Mouse (Mus musculus) heart, embryonic 13.5 days (tissue): Measurements from ENCODE around the gene Ptms. TPM values are rescaled to one million over a fixed set of nuclear protein-coding genes. Genes with fewer than 3 reads are reported as not detected.

ENCODE experiments used
- ATAC-seq: fragments of 200-750 bp; cut with Nextera tagmentation; 2 replicates; pipeline ENCODE4 v1.8.0; 2017; ENCODE audit warnings: moderate TSS enrichment; ENCODE audit not compliant: insufficient number of reproducible peaks, low FRiP score, low TSS enrichment; ENCODE audit errors: extremely low read depth
- H3K27ac ChIP-seq: fragments of 300-500 bp; sonication (generic); replicated peaks from 2 replicates; pipeline ENCODE4 v1.5.1; 2015; ENCODE audit warnings: moderate library complexity, mild to moderate bottlenecking, inconsistent platforms
- H3K27me3 ChIP-seq: fragments of 300-500 bp; sonication (generic); replicated peaks from 2 replicates; pipeline ENCODE4 v1.6.1; 2015; ENCODE audit warnings: mild to moderate bottlenecking, inconsistent platforms
- H3K36me3 ChIP-seq: fragments of 300-500 bp; sonication (generic); 2 replicates; pipeline ENCODE4 v1.6.1; 2015; ENCODE audit warnings: mild to moderate bottlenecking, inconsistent platforms
- H3K4me1 ChIP-seq: fragments of 300-500 bp; sonication (generic); 2 replicates; pipeline ENCODE4 v1.6.1; 2015; ENCODE audit warnings: inconsistent platforms
- H3K4me2 ChIP-seq: fragments of 300-500 bp; sonication (generic); 2 replicates; pipeline ENCODE4 v1.6.1; 2015; ENCODE audit warnings: inconsistent platforms, mild to moderate bottlenecking, moderate library complexity
- H3K4me3 ChIP-seq: fragments of 300-500 bp; sonication (generic); 2 replicates; pipeline ENCODE4 v1.5.1; 2015; ENCODE audit warnings: moderate library complexity, mild to moderate bottlenecking, inconsistent platforms
- H3K9ac ChIP-seq: fragments of 300-500 bp; sonication (generic); 2 replicates; pipeline ENCODE4 v1.6.1; 2015; ENCODE audit warnings: inconsistent platforms, mild to moderate bottlenecking, moderate library complexity
- H3K9me3 ChIP-seq: fragments of 300-500 bp; sonication (generic); 2 replicates; pipeline ENCODE4 v1.6.1; 2016; ENCODE audit warnings: inconsistent platforms
- WGBS: fragments of 180-500 bp; shearing (Covaris S2); methylation state at CpG from one replicate; pipeline ENCODE4 v1.1.7; 2015; ENCODE audit warnings: mixed read lengths; 5-methylcytosine and 5-hydroxymethylcytosine counted together
- polyA plus RNA-seq: library from polyadenylated mRNA; unstranded; fragments of >200 nt; fragmentation: Nextera tagmentation; extraction: Ambion mirVana; gene quantifications from 2 replicates; pipeline ENCODE4 v1.2.1, GENCODE M21; 2015

Gene Ptms
- polyA plus RNA-seq, 1 experiment from 2014 or later, result 233 TPM

GRCm38 (mm10) chr6:124930231-124930630 is 10.3 kb upstream of the Ptms start:
- Histone ChIP-seq H3K4me2 (peak overlapping the region; percentile 62), H3K9ac (peak overlapping the region; percentile 71), H3K4me1 (peaks cover 36% of the 10 kb centered on the region), H3K9me3 (no peaks in the 10 kb centered on the region), H3K4me3 (peak overlapping the region; percentile 94), H3K27me3 (no peaks in the 10 kb centered on the region), H3K36me3 (peaks cover 28% of the 10 kb centered on the region), H3K27ac (peak overlapping the region; percentile 98)
- ATAC-seq, result no peak
- 44% methylated on average over 1 of the region's 1 CpGs for WGBS

GRCm38 (mm10) chr6:124925941-124926340 is 6.0 kb upstream of the Ptms start:
- no peaks in the 10 kb centered on the region for H3K27me3 ChIP-seq
- peak overlapping the region; percentile 56 for H3K4me2 ChIP-seq
- no peaks in the 10 kb centered on the region for H3K36me3 ChIP-seq
- no peak for ATAC-seq
- H3K4me1 ChIP-seq, result peaks cover 39% of the 10 kb centered on the region
- peak overlapping the region; percentile 73 for H3K9ac ChIP-seq
- 16% methylated on average over 5 of the region's 5 CpGs for WGBS
- peak overlapping the region; percentile 89 for H3K27ac ChIP-seq
- peak overlapping the region; percentile 27 for H3K4me3 ChIP-seq
- no peaks in the 10 kb centered on the region for H3K9me3 ChIP-seq

DNA sequence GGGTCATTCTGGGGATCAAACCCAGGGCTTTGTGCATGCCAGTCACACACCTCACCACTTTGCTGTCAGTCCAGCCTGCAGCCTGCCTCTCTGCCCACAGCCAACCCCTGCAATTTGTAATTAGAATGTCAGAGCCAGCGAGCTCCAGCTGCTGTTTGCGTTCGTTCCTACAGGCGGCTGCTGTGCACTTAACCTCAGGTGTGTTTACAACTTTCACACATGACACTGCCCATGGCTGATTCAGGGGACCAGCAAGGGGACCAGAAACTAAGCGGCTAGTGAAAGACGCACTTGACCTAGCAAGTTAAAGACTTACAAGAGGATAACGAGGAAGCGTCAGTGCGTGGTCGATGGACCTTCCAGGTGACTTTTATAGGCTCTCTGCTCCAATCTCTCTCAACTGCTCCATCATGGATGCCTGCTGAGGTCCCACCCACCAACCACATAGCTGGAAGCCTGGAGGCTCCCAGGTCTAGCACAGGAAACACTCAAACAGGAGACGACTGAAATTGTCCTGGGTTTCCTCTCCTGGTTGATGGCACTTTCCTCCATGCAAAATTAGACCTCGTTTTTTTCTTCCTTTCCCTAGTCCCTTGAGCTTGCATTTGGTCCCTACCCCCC is 5.4 kb upstream of the Ptms start:
- Histone ChIP-seq H3K4me3 (peak overlapping the region; percentile 27), H3K4me2 (peak overlapping the region; percentile 56), H3K27me3 (no peaks in the 10 kb centered on the region), H3K9me3 (no peaks in the 10 kb centered on the region), H3K27ac (peak overlapping the region; percentile 89), H3K4me1 (peaks cover 43% of the 10 kb centered on the region), H3K9ac (peak overlapping the region; percentile 73), H3K36me3 (no peaks in the 10 kb centered on the region)
- WGBS, result 32% methylated on average over 12 of the region's 12 CpGs
- no peak for ATAC-seq

GRCm38 (mm10) chr6:124921539-124921938 is 1.6 kb upstream of the Ptms start:
- no peak for ATAC-seq
- peak overlapping the region; percentile 98 for H3K27ac ChIP-seq
- H3K27me3 ChIP-seq, result no peaks in the 10 kb centered on the region
- H3K4me2 ChIP-seq, result no peak overlapping the region
- peaks cover 53% of the 10 kb centered on the region for H3K4me1 ChIP-seq
- WGBS, result 67% methylated on average over 4 of the region's 4 CpGs
- no peak overlapping the region for H3K4me3 ChIP-seq
- H3K9me3 ChIP-seq, result no peaks in the 10 kb centered on the region
- peak overlapping the region; percentile 40; the same call in 1 of the 2 replicates for H3K9ac ChIP-seq
- no peaks in the 10 kb centered on the region for H3K36me3 ChIP-seq

GRCm38 (mm10) chr6:124920318-124921085 is 599 bp upstream of the Ptms start:
- Histone ChIP-seq H3K36me3 (no peaks in the 10 kb centered on the region), H3K27ac (peak overlapping the region; percentile 98), H3K9ac (peak overlapping the region; percentile 77), H3K4me1 (peaks cover 52% of the 10 kb centered on the region), H3K27me3 (no peaks in the 10 kb centered on the region), H3K4me2 (peak overlapping the region; percentile 100), H3K9me3 (no peaks in the 10 kb centered on the region), H3K4me3 (peak overlapping the region; percentile 43)
- no peak for ATAC-seq
- 27% methylated on average over 9 of the region's 9 CpGs for WGBS

DNA sequence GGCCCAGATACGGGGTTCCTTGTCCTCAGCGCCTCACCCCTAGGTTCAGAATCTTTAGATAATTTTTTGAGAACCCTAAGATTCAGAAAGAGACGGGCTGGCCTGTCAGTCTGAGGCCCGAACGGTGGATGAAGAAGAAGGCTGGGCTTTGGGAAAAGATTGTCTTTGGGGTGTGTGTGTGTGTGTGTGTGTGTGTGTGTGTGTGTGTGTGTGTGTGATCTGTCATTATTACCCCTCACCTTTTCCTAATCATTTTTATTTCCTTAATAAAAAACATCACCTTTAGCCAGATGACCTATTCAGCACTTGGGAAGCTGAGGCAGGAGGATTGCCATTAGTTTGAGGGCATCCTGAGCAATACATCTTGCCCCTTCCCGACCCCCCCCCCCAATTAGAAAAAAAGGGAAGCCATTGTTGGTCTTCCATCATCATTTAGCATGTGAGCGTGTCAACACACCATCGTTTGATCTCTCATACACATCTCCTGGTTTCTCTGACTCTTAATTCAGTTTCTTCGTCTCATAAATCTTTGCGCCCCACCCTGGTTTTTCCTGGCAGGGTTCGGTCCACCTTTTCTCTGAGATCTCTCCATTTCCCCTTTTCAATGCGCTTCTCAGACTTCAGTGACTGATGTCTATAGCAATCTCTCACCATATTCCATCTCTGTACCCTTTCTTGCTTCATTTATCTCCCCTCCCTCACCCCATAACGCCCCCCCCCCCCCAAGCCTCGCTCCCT is 844 bp downstream of the Ptms start:
- Histone ChIP-seq H3K9me3 (no peaks in the 10 kb centered on the region), H3K4me1 (peaks cover 58% of the 10 kb centered on the region), H3K27ac (peak overlapping the region; percentile 100), H3K27me3 (no peaks in the 10 kb centered on the region), H3K9ac (peak overlapping the region; percentile 100), H3K36me3 (peaks cover 10% of the 10 kb centered on the region), H3K4me3 (peak overlapping the region; percentile 94), H3K4me2 (peak overlapping the region; percentile 100)
- 27% methylated on average over 13 of the region's 14 CpGs for WGBS
- no peak for ATAC-seq

GRCm38 (mm10) chr6:124918331-124918690 is 1.6 kb downstream of the Ptms start:
- peak overlapping the region; percentile 100 for H3K4me2 ChIP-seq
- no peaks in the 10 kb centered on the region for H3K9me3 ChIP-seq
- H3K4me1 ChIP-seq, result peaks cover 66% of the 10 kb centered on the region
- no peaks in the 10 kb centered on the region for H3K27me3 ChIP-seq
- peak overlapping the region; percentile 100 for H3K27ac ChIP-seq
- peak overlapping the region; percentile 94 for H3K4me3 ChIP-seq
- WGBS, result 11% methylated on average over 7 of the region's 7 CpGs
- ATAC-seq, result no peak
- H3K9ac ChIP-seq, result peak overlapping the region; percentile 100
- H3K36me3 ChIP-seq, result peaks cover 18% of the 10 kb centered on the region

GRCm38 (mm10) chr6:124917518-124918330 is 2.2 kb downstream of the Ptms start:
- Histone ChIP-seq H3K9ac (peak overlapping the region; percentile 100), H3K4me3 (peak overlapping the region; percentile 94), H3K9me3 (no peaks in the 10 kb centered on the region), H3K4me2 (peak overlapping the region; percentile 100), H3K4me1 (peaks cover 67% of the 10 kb centered on the region), H3K27me3 (no peaks in the 10 kb centered on the region), H3K27ac (peak overlapping the region; percentile 100), H3K36me3 (peaks cover 24% of the 10 kb centered on the region)
- ATAC-seq, result peak; percentile 56
- WGBS, result under 1% methylated on average over 67 of the region's 89 CpGs

DNA sequence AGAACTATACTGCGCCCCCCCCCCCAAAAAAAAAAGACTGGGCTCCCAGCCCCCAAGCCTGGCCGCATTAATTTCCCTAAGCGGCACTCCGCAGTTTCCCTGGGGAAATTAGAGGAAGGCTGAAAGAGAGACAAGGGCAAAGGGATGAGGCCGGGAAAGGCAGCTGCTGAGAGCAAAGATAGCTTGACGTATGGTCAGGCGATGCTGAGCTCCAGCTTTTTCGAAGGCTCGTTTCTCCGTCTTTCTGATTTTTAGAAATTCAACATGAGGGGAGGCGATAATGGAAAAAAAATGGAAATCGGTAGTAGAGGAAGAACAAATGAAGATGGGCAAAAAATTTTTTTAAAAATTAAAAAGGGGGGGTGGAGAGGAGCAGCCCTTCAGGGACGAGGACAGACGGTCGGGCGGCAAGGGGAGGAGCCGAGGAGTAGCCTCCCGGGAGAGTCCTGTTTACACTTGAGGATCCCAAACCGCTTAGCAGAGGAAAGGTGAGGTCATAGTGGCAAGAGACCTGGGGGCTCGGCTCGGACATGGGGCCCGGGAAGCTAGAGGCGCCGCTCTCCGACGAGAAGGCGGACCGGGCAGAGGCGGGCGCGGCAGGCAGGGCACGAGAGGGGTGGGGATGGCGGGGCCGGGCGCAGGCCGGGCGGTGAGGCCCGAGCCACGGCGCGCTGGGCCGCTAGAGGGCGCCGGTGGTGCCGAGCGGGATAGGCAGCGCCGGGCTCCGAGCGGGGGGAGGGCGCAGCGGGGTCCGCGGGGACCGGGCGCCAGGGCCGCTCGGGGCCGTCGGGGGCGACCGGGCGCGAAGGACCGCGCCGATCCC is 3.0 kb downstream of the Ptms start:
- peak; percentile 49 for ATAC-seq
- Histone ChIP-seq H3K4me1 (peaks cover 68% of the 10 kb centered on the region), H3K9me3 (no peaks in the 10 kb centered on the region), H3K27ac (peak overlapping the region; percentile 100), H3K4me2 (peak overlapping the region; percentile 100), H3K9ac (peak overlapping the region; percentile 100), H3K27me3 (no peaks in the 10 kb centered on the region), H3K36me3 (peaks cover 29% of the 10 kb centered on the region), H3K4me3 (peak overlapping the region; percentile 94)
- under 1% methylated on average over 51 of the region's 67 CpGs for WGBS

- H3K4me3 ChIP-seq, result peak overlapping the region; percentile 94
- peaks cover 29% of the 10 kb centered on the region for H3K36me3 ChIP-seq
- no peak for ATAC-seq
- H3K4me1 ChIP-seq, result peaks cover 68% of the 10 kb centered on the region
- H3K27ac ChIP-seq, result peak overlapping the region; percentile 100
- 7% methylated on average over 12 of the region's 12 CpGs for WGBS
- no peaks in the 10 kb centered on the region for H3K9me3 ChIP-seq
- H3K9ac ChIP-seq, result peak overlapping the region; percentile 100
- no peaks in the 10 kb centered on the region for H3K27me3 ChIP-seq
- peak overlapping the region; percentile 100 for H3K4me2 ChIP-seq
Observed at GRCm38 (mm10) chr6:124915942-124916694, 3.8 kb downstream of the Ptms start.
